Mouse (Mus musculus) testis, adult 2 months (tissue): ENCODE results near the gene Slc22a15.

Experiments used
- CTCF ChIP-seq: fragments of 200-500 bp; IDR thresholded peaks from 2 replicates; pipeline ENCODE4 v1.5.1; 2012; ENCODE audit warnings: low read depth, mild to moderate bottlenecking, inconsistent platforms, low read length, moderate library complexity; ENCODE audit not compliant: control insufficient read depth, insufficient read depth, insufficient replicate concordance
- POLR2A ChIP-seq: fragments of 200-500 bp; IDR thresholded peaks from 2 replicates; pipeline ENCODE4 v1.6.1; 2012; ENCODE audit warnings: low read depth, mild to moderate bottlenecking, inconsistent platforms, low read length, moderate library complexity; ENCODE audit not compliant: control insufficient read depth

- no peak for TF ChIP-seq CTCF
- TF ChIP-seq POLR2A: no peak
Measured at GRCm38 (mm10) chr3:101846096-101846495, 78.2 kb downstream of the Slc22a15 start.
